Mouse (Mus musculus): ENCODE measurements around the gene Wdcp.

GRCm38 (mm10) chr12:4898024-4898423, 54.9 kb downstream of the Wdcp start:
- no peak for TF ChIP-seq CTCF (IDR thresholded peaks at IDR 0.05; ENCODE audit: low read depth, low read length)
- no peak for TF ChIP-seq POLR2A (IDR thresholded peaks at IDR 0.05; ENCODE audit: insufficient read depth, low read length)
- 0 out of 2 replicates have a peak, but pooled peaks have one; percentile 64 for TF ChIP-seq EP300 (IDR thresholded peaks at IDR 0.05; ENCODE audit: insufficient read depth, low read depth, low read length)
